Mouse (Mus musculus): ENCODE measurements around the gene Zfp513.

Zfp513 gene

GRCm38 (mm10) chr5:31200327-31200768, 1.8 kb downstream of the Zfp513 start:
- no peak for DNase-seq (ENCODE audit: low read depth, low spot score)

GRCm38 (mm10) chr5:31199893-31200292, 2.2 kb downstream of the Zfp513 start:
- DNase-seq (ENCODE audit: low read depth, low spot score), result no peak

DNA sequence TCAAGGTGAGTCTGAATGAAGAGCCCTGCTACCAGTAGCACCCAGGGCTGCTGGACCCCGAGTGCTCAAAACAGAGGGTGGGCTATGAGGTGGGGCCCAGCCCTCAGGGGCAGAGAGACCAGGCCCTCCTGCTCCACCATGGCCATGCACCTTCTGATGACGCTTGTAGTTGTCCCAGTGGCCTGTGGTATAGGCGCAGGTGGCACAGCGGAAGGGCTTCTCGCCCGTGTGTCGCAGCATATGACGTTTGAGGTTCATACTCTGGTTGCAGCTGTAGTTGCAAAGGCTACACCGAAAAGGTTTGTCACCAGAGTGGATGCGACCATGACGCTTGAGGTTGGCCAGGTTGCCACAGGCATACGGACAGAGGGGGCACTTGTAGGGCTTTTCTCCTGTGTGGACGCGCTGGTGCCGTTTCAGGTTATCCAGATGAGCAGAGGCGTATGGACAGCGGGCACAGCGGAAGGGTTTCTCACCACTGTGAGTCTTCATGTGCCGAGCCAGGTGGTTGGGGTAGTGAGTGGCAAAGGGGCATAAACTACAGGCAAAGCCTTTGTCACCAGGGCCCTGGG, 2.7 kb downstream of the Zfp513 start:
- no peak for DNase-seq (ENCODE audit: low read depth, low spot score)

DNA sequence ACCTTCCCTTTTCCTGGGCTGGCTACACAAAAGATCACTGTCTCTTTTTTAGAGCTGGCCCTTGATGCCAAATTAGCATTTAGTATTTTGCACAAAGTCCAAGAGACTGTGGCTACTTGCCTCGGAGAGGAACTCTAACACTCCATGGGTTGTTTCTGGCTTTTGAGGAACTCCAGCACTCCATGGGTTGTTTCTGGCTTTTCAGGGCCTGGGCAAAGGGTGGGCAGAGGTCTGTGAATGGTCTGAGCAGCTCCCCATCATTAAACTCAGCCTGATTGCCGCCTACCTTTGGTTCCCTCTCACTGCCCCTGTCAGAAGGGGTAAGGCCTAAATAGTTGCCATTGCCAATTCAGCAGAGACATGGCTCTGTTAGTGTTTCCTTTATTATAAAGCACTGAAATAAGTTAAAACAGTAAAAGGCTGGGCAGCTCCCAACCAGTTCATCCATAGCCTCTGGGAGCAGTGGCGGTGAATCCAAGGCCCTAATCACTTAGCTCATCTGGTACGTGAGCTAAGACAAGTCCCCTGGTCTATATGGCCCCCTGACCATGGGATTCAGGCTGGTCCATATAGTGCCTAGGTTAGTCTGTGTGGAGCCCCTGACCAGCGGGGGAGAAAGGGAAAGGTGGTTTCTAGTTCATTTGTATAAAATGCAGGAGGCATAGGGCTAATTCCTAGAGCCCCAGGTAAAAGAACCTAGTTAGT, 3.3 kb downstream of the Zfp513 start:
- no peak for DNase-seq (ENCODE audit: low read depth, low spot score)

GRCm38 (mm10) chr5:31198170-31198569, 3.9 kb downstream of the Zfp513 start:
- DNase-seq (ENCODE audit: low read depth, low spot score), result no peak

DNA sequence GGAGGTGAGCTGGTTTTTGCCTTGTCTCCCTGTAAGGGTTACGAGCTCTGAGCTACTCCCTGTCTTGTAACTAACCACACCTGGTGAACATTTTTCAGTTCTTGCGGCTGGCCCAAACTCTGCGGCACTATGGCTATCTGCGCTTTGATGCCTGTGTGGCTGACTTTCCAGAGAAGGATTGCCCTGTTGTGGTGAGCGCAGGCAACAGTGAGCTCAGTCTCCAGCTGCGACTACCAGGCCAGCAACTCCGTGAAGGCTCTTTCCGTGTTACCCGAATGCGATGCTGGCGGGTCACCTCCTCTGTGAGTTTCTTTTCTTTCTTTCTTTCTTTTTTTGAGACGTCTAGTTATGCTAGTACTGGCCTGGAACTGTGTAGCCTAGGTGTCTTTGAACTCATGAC, 5.0 kb downstream of the Zfp513 start:
- no peak for DNase-seq (ENCODE audit: low read depth, low spot score)

- DNase-seq (ENCODE audit: low read depth, low spot score), result no peak
Observed at GRCm38 (mm10) chr5:31196207-31196606, 5.9 kb downstream of the Zfp513 start.

GRCm38 (mm10) chr5:31195671-31196070, 6.4 kb downstream of the Zfp513 start:
- DNase-seq (ENCODE audit: low read depth, low spot score), result no peak

- no peak for DNase-seq (ENCODE audit: low read depth, low spot score)
Observed at GRCm38 (mm10) chr5:31194486-31195485, 7.3 kb downstream of the Zfp513 start.

- DNase-seq (ENCODE audit: low read depth, low spot score), result no peak
Observed at GRCm38 (mm10) chr5:31193631-31194281, 8.3 kb downstream of the Zfp513 start.

DNA sequence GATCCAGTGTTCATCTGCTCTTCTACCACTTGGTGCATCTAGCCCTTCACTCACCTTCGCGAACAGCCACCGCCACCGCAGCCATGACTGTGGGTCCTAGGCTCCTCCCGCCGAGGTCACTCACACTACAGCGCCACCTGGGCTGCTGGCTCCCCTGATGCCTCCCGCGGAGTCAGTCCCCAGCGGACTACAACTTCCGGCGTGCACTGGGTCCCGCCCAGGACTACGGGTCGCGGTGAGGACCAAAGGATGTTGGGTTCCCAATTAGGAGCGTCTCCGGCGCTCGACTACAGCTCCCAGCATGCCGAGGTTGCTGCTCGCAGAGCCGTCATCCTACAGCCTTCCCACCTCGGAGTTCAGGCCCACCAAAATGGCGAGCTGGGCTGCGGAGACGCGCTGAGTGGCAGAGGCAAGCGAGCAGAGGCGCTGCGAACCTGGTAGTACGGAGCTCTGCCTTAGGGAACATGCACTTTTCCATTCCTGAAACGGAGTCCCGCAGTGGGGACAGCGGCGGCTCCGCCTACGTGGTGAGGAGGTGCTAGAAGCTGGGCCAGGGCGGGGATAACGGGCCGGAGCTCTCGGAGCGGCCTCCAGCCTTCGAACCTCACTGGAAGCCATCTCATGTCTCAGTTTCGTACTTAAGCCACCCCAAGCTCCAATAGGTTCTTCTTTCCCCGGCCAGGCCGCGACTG, 9.0 kb downstream of the Zfp513 start, which contains the start of the genes Snx17 and Eif2b4:
Gene Snx17 (plus strand): TSS at position 289 of the 692 bp plus-strand sequence.
Gene Eif2b4 (minus strand): TSS at position 492 of the 692 bp plus-strand sequence.
- peak; percentile 98 for DNase-seq (ENCODE audit: low read depth, low spot score)

DNA sequence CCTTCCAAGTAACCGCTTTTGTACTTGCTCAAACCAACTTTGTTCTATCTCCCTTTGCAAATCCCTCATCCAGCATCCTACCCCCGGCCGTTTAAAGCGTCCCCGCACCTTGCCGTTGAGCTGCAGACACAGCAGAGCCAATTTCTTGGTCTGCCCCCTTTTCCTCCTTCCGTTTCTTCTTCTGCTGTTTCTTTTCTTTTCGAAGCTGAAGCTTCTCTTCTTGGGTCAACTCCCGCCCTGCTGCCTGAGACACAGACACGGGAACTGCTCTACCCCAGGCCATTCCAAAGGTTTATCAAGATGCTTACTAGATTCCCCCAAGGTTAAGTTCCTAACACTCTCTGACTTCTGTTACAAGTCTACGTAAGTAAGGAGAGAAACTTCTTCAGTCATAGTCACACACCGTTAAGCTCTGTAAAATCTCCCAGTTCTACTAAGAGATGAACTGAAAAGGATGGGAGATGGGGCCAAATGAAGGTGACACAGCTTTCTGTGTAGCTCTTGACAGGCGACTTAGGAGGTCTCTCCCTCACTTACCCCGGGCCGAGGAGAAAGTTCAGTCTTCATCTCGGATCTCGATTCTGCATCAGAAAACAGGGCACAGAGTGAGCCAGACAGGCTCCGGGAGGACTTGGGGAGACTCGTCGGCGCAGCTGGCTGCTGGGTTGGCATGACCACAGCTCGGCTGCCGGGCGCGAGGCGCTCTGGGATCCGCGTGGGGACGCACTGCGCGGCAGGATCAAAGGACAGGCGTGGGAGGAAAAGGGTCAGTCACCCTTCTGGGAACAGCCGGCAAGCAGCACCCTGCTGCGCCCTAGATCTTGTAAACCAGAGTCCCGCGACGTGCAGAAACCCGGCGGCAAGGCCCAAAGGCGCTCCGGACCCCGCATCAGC, 9.8 kb downstream of the Zfp513 start:
- DNase-seq (ENCODE audit: low read depth, low spot score), result peak; percentile 16

DNA sequence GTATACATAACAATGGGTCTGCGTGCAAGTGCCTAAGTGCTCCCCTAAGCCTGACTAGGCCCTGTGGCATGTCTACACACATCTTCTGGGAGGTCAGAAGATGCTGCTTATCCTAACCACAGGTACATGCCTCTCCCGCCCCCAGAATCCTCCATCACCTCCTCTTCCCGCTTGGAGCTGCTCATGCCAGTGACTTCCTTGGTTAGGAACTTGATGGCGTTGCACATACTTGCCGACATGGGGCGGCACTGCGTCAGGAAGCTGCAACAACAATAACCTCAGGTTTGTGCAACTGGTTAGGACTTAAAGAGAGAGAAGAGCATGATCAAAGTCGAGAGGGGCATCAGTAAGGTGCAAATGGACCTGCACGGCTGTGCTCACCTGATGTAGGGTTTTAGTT, 11.9 kb downstream of the Zfp513 start:
- no peak for DNase-seq (ENCODE audit: low read depth, low spot score)

DNA sequence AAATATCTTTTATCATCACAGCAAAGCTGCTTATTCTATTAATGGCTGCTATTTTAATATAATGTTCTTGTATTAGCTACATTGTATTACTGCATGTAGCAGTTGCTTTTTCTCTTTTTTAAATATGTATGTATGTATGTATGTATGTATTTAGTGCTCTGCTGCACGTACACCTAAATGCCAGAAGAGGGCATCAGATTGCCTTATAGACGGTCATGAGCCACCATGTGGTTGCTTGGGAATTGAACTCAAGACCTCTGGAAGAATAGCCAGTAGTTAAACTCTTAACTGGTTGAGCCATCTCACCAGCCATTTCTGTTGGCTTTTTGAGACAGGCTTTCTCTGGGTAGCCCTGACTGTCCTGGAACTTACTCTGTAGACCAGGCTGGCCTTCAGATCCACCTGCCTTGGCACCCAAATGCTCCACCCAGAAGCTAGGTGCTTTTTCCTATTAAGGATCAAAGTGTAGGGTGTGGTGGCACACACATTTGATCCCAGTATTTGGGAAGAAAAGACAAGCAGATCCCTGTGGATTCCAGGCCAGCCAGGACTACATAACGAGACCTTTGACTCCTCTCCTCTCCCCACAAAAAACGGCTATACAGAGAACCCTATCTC, 13.8 kb downstream of the Zfp513 start:
- no peak for DNase-seq (ENCODE audit: low read depth, low spot score)

DNA sequence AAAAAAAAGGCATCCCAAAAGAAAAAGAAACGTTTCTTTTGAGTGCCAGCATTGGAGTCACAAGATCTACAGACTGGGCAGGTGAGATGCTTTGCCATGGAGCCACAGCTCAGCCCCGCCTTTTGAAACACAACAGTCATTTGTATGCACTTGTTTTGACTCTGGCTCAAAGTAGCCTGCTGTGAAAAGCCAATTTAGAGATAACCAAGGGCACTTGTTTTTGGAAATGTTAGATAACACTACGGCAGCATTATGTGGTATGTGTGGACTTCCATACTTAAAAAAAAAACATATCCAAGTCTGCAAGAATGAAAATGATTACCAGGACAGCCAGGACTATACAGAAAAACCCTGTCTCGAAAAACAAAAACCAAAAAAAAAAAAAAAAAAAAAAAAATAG, 18.4 kb downstream of the Zfp513 start:
- no peak for DNase-seq (ENCODE audit: low read depth, low spot score)

DNA sequence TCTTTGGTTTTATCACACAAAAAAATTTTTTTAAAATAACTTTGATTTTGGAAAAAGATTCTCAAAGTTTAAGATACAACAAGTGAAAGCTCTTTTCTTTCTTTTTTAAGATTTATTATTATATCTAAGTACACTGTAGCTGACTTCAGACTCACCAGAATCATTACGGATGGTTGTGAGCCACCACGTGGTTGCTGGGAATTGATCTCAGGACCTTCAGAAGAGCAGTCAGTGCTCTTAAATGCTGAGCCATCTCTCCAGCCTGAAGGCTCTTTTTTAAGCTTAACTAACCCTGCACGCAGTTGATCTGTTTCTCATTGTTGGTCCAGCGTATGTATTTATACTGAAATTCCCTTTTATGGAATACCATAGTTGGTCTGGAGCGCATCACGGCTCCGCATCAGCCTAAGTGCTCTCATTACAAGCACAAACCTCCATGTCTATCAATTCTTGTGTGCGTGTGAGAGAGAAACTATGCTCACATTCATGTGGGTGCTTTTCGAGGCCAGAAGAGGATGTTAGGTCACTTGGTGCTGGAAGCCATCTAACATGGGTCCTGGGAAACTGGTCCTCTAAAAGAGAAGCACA, 20.8 kb downstream of the Zfp513 start:
- DNase-seq (ENCODE audit: low read depth, low spot score), result no peak

DNA sequence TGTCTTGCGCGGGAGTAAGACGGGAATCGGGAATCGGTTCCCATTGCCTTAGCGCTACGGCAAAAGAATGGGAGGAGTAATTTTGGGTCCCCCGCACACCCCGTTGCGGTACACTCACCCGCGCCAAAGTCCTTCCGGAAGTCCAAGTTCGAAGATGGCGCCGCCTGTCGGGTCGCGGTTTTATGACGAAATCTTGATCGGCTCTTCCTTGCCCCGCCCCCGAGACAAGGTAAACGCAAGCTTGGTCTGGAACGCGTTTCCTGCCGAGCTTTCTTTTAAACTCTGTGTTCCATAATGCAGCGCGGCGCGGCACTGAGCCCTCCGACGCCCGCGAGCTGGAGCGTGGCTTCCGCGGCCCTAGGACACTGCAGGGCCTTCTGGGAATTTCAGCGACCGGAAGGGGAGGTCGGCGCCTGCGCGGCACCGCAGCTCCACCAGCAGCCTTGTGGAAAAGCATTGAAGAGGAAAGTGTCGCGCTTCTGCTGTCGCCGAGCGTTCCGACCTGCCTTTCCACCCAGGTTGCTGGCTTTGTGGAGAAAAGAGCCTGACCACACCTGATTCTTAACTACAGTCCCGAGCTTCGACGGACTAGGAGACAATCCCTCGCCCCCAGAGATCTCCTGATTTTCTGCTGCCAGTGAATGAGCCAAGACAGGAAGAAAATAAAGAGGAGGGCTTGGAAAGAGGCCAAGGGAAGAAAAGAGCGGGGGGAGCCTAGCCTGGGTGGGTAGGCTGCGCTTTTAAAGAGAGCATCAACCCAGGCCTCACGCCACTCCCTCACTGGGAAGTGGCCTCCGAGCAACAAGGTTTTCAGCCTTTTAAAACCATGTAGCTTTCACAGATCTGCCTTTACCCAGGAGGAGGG, 22.1 kb downstream of the Zfp513 start, which contains the start of the genes Gm29609 and Gtf3c2:
Gene Gm29609 (minus strand): TSS at position 146 of the 865 bp plus-strand sequence.
Gene Gtf3c2 (minus strand): TSS at position 379 of the 865 bp plus-strand sequence.
- peak; percentile 97 for DNase-seq (ENCODE audit: low read depth, low spot score)

- no peak for DNase-seq (ENCODE audit: low read depth, low spot score)
Observed at GRCm38 (mm10) chr5:31179301-31179765, 22.8 kb downstream of the Zfp513 start.
